Mouse (Mus musculus) thymus, adult 2 months (tissue): ENCODE results near the gene Sorl1.

ENCODE experiments used
- CTCF ChIP-seq: fragments of 200-500 bp; IDR thresholded peaks from 2 replicates; pipeline ENCODE4 v1.5.1; 2012; ENCODE audit warnings: mild to moderate bottlenecking, control low read depth, low read length, moderate library complexity, borderline replicate concordance; ENCODE audit not compliant: control insufficient read depth, poor library complexity, insufficient read depth; ENCODE audit errors: extremely low read depth
- POLR2A ChIP-seq: fragments of 200-500 bp; IDR thresholded peaks from 2 replicates; pipeline ENCODE4 v1.6.1; 2012; ENCODE audit warnings: mild to moderate bottlenecking, low read length, control low read depth, moderate library complexity; ENCODE audit not compliant: control insufficient read depth, poor library complexity, insufficient read depth; ENCODE audit errors: extremely low read depth

DNA sequence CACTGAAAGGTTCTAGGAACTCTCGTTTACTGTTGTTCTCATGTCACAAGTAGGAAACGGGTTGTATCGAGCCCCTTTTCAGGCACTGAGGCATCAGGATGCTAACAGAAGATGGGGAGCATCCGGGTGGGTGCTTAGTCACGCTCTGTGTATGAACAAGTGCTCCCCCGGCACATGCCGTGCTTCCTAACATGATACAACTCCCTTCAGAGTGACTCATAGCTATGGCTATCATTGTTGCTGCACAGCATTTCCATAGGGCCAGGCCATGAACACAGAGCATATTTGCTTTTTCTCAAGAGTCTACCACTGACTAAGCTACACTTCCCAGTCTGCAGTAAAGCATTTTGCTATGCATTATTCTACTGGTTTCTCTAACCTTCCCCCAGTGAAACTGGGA is 179.1 kb downstream of the Sorl1 start:
- no peak for TF ChIP-seq CTCF
- no peak for TF ChIP-seq POLR2A
